8 mouse cellular contexts compared by ENCODE assay signal in genomic region chr7:128671952-128672351, GRCm38 (mm10).
DNase-seq lines count a peak whose midpoint lies in the region; ATAC-seq and TF ChIP-seq lines count a peak whose summit lies in the region.

No protein-coding gene starts in this region.

- TF ChIP-seq CTCF in left cerebral cortex, adult 2 months (IDR thresholded peaks at IDR 0.05) = no peak
- no peak for TF ChIP-seq CTCF in midbrain, postnatal 0 days (IDR thresholded peaks at IDR 0.05)

- intact Hi-C loops in left cerebral cortex, adult 2 months (cut with DNase I) = loop anchor here (1.0 to 5.0 kb wide), 2 partner anchors 50 to 89 kb away; no protein-coding TSS in a partner anchor

- 17% methylated on average over 8 of the region's 8 CpGs for WGBS in midbrain, postnatal 0 days

- no peaks in the 10 kb centered on the region for H3K36me3 ChIP-seq in midbrain, postnatal 0 days (ENCODE audit: insufficient read depth, low read length)

- peak; percentile 78 to 80 for DNase-seq in layer of hippocampus, adult 18-20 months (ENCODE audit: low spot score in 2 of 2)
- no peak for DNase-seq in layer of hippocampus, adult 9-10 months (ENCODE audit: low spot score)
- DNase-seq in cerebellum, adult 8-10 months = peak; percentile 71
- peak; percentile 36 to 48 for DNase-seq in frontal cortex, postnatal 10 days (ENCODE audit: low spot score in 2 of 2)
- peak; percentile 57 to 76 for DNase-seq in left cerebral cortex, adult 2 months (ENCODE audit: extremely low spot score in 1 of 2, low spot score in 2 of 2)
- peak; percentile 82 for DNase-seq in midbrain, postnatal 0 days (ENCODE audit: low spot score)
- DNase-seq in B cell, adult 2 months = no peak
- no peak for DNase-seq in ovary, postnatal 36 days (ENCODE audit: low spot score)

- no peak overlapping the region for H3K9ac ChIP-seq in midbrain, postnatal 0 days (replicated peaks; ENCODE audit: low read length, poor library complexity, severe bottlenecking)

- no peaks in the 10 kb centered on the region for H3K27me3 ChIP-seq in midbrain, postnatal 0 days (ENCODE audit: insufficient read depth, low read length)

- no peaks in the 10 kb centered on the region for H3K9me3 ChIP-seq in midbrain, postnatal 0 days (ENCODE audit: low read length)

- peak overlapping the region; percentile 28; the same call in 1 of the 2 replicates for H3K4me2 ChIP-seq in midbrain, postnatal 0 days (ENCODE audit: low read depth, low read length, poor library complexity, severe bottlenecking)

- ATAC-seq in midbrain, postnatal 0 days (ENCODE audit: low FRiP score) = peak; percentile 20; the same call in 1 of the 2 replicates

- H3K27ac ChIP-seq in left cerebral cortex, adult 2 months = peak overlapping the region; percentile 4; the same call in 1 of the 2 replicates
- peak overlapping the region; percentile 75 for H3K27ac ChIP-seq in midbrain, postnatal 0 days (ENCODE audit: low read depth, low read length)

- peaks cover 8% of the 10 kb centered on the region; the same call in 1 of the 2 replicates for H3K4me1 ChIP-seq in midbrain, postnatal 0 days (ENCODE audit: insufficient read depth, low read length)

- no peak overlapping the region for H3K4me3 ChIP-seq in left cerebral cortex, adult 2 months
- H3K4me3 ChIP-seq in midbrain, postnatal 0 days (ENCODE audit: low read depth, low read length) = no peak overlapping the region

Comparison
In these comparisons a context has a peak if more than half of its experiments do, and no peak if none do; other contexts are left out.
1. DNase-seq: peak in layer of hippocampus, adult 18-20 months (2 of 2), cerebellum, adult 8-10 months (single experiment), frontal cortex, postnatal 10 days (2 of 2), left cerebral cortex, adult 2 months (2 of 2) and midbrain, postnatal 0 days (single experiment); none in layer of hippocampus, adult 9-10 months (single experiment), B cell, adult 2 months (0 of 2) and ovary, postnatal 36 days (single experiment).